Mouse (Mus musculus): Measurements from ENCODE around the gene Psmc6.

Psmc6 gene

DNA sequence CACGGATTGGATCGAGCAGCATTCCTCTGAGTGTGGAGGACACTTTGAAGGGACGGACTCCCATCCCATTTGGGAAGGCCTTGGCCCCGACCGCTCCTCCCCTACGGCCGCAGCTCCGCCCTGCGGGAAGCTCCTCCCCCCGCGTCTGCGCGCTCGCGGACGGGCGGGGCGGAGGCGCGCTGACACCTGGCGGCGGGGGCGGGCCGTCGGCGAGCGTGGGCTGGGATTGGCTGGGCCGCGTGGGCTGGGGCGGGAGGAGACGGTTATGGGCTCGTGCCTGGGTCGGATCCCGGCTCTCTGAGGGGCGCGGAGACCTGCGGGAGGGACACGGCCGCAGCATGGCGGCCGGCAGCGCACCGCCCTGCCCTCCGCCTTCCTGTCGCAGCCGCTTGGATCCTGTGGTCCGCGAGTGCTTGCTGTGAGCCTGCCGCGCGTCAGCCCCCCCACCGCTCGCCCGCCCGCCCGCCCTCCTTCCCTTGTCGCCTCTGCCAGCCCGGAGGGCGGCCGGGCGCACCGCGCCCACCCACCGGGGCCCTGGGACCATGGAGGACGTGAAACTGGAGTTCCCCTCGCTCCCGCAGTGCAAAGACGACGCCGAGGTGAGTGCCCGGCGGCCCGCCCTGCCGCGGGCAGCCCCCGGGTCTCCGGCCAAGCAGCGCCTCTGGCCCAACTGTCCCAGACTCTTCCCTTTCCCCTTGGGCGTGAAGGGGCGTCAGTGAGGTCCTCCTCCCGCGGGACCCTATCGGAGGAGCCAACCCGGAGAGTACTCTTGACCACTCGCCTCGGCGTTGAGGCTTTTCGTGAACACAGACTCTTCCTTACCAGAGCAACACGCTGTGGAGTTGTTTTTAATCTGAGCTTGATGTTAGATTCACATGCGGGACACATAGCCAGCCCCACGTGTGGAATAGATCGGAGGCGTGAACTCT, 21.6 kb downstream of the Psmc6 start, which contains the start of gene Styx:
Styx (plus strand) TSS at position 163 of the 929 bp plus-strand sequence.
- DNase-seq (ENCODE audit: low read depth, low spot score) = peak; percentile 96

DNA sequence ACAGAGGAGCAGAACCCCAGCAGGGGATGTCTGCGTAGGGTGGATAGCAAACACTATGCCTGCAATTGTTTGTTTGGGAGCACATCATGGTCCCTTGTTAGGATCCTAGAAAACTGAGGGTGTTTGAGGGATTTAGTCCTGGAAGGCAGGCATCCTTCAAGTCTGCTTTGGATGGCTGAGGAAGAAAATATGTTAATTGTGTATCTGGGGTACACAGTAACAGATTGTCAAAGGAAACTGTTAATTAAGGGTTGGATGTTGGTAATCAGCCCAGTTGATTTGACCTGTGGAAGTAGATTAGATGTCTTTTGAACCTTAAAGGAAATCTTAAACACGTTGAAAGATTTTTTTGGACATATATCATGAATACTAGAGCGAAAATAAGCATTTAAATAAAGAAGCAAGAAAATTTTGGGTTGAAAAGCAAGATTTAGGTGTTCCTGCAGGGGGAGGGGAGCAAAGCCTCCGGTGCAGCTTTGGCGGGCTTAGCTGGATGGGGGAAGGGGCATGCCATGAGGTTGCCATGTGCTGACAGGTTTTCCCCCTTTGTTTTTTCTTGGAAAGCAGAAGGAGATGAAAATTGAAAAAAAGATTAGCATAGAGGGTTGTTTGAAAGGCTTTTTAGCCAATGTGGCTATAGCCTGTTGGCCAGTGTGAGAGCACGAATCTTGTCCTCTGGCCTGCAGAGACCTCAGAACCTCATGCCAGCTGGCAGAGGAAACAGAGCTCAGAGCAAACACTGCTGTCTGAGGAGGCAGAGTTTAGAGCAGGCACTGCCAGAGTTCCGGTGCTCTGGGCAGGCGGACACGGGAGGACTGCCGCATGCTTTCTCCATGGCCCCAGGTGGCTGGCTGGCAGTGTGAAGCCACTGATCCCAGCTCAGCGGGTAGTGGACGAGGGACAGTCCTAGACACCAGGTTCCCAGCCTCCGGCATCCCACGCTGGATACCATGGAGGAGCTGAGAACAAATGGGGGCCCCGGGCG, 34.9 kb downstream of the Psmc6 start:
- DNase-seq (ENCODE audit: low read depth, low spot score) = no peak

GRCm38 (mm10) chr14:45365196-45365587, 35.6 kb downstream of the Psmc6 start:
- no peak for DNase-seq (ENCODE audit: low read depth, low spot score)

DNA sequence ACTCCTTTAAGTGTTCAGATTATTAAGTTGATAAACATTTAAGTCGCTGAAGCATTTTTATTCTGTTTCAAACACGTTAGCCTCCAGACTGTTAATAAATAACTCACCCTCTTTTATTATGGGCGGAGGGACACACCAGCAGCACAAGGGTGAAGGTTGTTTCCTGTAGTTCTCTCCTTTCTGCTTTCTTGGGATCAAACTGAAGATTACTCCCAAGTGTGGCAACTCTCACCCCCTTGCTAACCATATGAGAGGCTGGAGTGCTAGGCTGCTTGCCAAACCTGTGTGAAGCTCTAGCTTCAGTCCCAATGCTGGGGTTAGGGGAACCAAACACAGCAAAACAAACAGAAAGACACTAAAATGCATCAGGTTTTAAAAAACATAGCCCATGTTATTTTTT, 49.2 kb downstream of the Psmc6 start:
- DNase-seq (ENCODE audit: low read depth, low spot score) = no peak

- no peak for DNase-seq (ENCODE audit: low read depth, low spot score)
Measured at GRCm38 (mm10) chr14:45380756-45381155, 51.2 kb downstream of the Psmc6 start.

DNA sequence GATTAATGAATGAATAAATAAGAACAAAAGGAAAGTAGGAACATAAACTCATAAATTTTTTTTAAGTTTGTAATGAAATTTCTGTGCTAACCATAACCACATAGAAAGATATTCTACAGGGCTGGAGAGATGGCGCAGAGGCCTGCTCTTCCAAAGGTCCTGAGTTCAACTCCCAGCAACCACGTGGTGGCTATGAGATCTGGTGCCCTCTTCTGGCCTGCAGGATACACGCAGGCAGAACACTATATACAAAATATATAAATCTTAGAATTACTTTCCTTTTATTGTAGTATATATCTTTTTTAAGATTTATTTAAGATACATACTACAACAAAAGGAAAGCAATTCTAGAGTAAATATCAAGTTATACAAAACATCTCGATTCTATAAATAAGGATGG, 53.3 kb downstream of the Psmc6 start:
- DNase-seq (ENCODE audit: low read depth, low spot score) = peak; percentile 56

GRCm38 (mm10) chr14:45385596-45385995, 56.0 kb downstream of the Psmc6 start:
- DNase-seq (ENCODE audit: low read depth, low spot score) = no peak

GRCm38 (mm10) chr14:45387480-45387879, 57.9 kb downstream of the Psmc6 start:
- peak; percentile 62 for DNase-seq (ENCODE audit: low read depth, low spot score)

DNA sequence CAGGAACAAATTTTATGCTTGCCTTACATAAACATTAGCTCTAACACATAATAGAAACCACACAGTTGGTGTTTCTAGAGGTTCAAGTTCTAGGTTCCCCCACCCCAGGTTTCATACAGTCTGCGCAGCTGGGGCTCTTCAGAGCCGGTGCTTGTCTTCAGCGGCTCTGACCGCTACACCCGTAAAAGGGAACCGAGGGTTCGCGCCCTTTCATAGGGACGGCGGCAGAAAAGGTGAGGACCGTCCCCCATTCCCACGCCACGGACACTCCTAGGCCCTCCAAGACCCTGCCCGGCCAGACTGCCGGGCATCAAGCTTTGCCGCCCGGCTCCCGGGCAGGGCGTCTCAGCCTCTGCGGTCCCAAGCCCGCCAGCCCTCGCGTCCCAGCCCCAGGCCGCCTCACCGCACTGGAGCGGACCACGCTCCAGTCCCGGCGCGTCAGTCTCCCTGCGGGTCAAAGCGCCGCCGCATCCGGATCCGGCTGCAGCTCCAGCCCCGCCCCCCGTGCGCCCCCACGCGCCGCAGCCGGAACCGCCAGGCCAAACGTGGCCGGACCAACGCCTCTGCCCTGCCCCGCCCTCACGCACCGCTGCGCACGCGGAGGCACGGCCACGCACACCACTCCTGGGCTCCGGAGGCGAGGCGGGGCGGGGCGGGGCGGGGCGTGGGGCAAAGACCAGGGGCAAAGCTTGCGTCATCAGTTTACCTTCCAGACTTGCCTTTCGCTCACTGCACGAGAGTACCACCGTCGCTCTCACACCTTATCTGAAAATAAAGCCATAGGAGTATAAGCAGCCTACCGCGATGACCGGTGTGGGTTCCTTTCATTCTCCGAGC, 59.0 kb downstream of the Psmc6 start:
- peak; percentile 89 for DNase-seq (ENCODE audit: low read depth, low spot score)

- DNase-seq (ENCODE audit: low read depth, low spot score) = no peak
Measured at GRCm38 (mm10) chr14:45389194-45389593, 59.6 kb downstream of the Psmc6 start.
